Mouse (Mus musculus): ENCODE results near the gene Zc3h7b. TPM values are rescaled to one million over a fixed set of nuclear protein-coding genes. Genes with fewer than 3 reads are reported as not detected.

Zc3h7b gene
- total and polyA plus RNA-seq, 3 experiments: 18.2 to 108 (median 41.5) TPM

DNA sequence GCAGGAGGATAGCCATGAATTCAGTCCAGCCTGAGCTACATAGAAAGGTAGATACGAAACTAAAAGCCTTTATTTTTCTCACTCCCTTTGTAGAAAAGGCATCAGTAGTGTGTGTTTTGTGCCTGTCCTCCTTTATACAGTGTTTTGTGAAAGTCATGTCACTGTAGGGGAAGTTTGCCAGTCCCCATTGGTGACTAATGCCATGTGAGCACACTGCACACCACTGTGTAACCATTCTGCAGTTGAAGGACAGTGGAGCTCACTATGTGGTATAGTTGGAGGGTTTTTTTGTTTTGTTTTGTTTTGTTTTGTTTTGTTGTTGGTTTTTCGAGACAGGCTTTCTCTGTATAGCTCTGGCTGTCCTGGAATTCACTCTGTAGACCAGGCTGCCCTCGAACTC, 73.5 kb downstream of the Zc3h7b start:
- Histone ChIP-seq H3K27me3 (ENCODE audit: control insufficient read depth in 1 of 2, insufficient read depth in 2 of 2, low read length in 2 of 2) (no peaks in the 10 kb centered on the region), H3K4me1 (ENCODE audit: control insufficient read depth in 1 of 2, insufficient read depth in 2 of 2, low read length in 2 of 2) (peaks cover 11 to 18% of the 10 kb centered on the region in 2 experiments), H3K9ac (ENCODE audit: control insufficient read depth, low read depth, low read length, poor library complexity, severe bottlenecking) (no peak overlapping the region), H3K4me3 (ENCODE audit: control insufficient read depth in 1 of 2, insufficient read depth in 1 of 2, low read depth in 2 of 2, low read length in 2 of 2) (no peak overlapping the region), H3K9me3 (replicated peaks; ENCODE audit: insufficient read depth, low read length) (no peaks in the 10 kb centered on the region), H3K79me2 (ENCODE audit: control insufficient read depth, insufficient read depth, low read length, poor library complexity) (no peaks in the 10 kb centered on the region), H3K36me3 (ENCODE audit: control insufficient read depth in 1 of 2, insufficient read depth in 2 of 2, low read length in 2 of 2) (peaks cover 0 to 16% of the 10 kb centered on the region in 2 experiments; a peak in 2 of 4 replicates), H3K27ac (ENCODE audit: control insufficient read depth, low read depth, low read length) (no peak overlapping the region)
- DNase-seq (ENCODE audit: low read depth, low spot score): no peak
- TF ChIP-seq UBTF (IDR thresholded peaks at IDR 0.05; ENCODE audit: borderline replicate concordance, insufficient read depth, low read depth, low read length) (no peak), MYB (IDR thresholded peaks at IDR 0.05; ENCODE audit: low read depth, low read length) (no peak), SMC3 (IDR thresholded peaks at IDR 0.05; ENCODE audit: low read depth, low read length) (no peak), POLR2A (IDR thresholded peaks at IDR 0.05; ENCODE audit: control insufficient read depth in 1 of 2, insufficient read depth in 1 of 2, low read depth in 1 of 2, low read length in 2 of 2, poor library complexity in 1 of 2) (no peak), CHD1 (IDR thresholded peaks at IDR 0.05; ENCODE audit: low read depth, low read length) (no peak), NELFE (IDR thresholded peaks at IDR 0.05; ENCODE audit: low read depth, low read length) (no peak), JUND (IDR thresholded peaks at IDR 0.05; ENCODE audit: low read depth, low read length) (no peak), TCF12 (IDR thresholded peaks at IDR 0.05; ENCODE audit: low read depth, low read length) (no peak), GATA1 (IDR thresholded peaks at IDR 0.05; ENCODE audit: low read depth, low read length) (no peak), MAX (IDR thresholded peaks at IDR 0.05; ENCODE audit: low read length) (no peak)

- no peak for DNase-seq (ENCODE audit: low read depth, low spot score)
- Histone ChIP-seq H3K4me1 (ENCODE audit: control insufficient read depth in 1 of 2, insufficient read depth in 2 of 2, low read length in 2 of 2) (no peaks in the 10 kb centered on the region), H3K79me2 (ENCODE audit: control insufficient read depth, insufficient read depth, low read length, poor library complexity) (no peaks in the 10 kb centered on the region), H3K36me3 (ENCODE audit: control insufficient read depth in 1 of 2, insufficient read depth in 2 of 2, low read length in 2 of 2) (no peaks in the 10 kb centered on the region), H3K9me3 (replicated peaks; ENCODE audit: insufficient read depth, low read length) (no peaks in the 10 kb centered on the region), H3K27ac (ENCODE audit: control insufficient read depth, low read depth, low read length) (no peak overlapping the region), H3K4me3 (ENCODE audit: control insufficient read depth in 1 of 2, insufficient read depth in 1 of 2, low read depth in 2 of 2, low read length in 2 of 2) (no peak overlapping the region), H3K27me3 (ENCODE audit: control insufficient read depth in 1 of 2, insufficient read depth in 2 of 2, low read length in 2 of 2) (no peaks in the 10 kb centered on the region), H3K9ac (ENCODE audit: control insufficient read depth, low read depth, low read length, poor library complexity, severe bottlenecking) (no peak overlapping the region)
- TF ChIP-seq USF2 (IDR thresholded peaks at IDR 0.05; ENCODE audit: borderline replicate concordance in 1 of 2, insufficient read depth in 1 of 2, low read depth in 1 of 2, low read length in 2 of 2) (no peak), SIN3A (IDR thresholded peaks at IDR 0.05; ENCODE audit: low read length) (no peak), E2F4 (IDR thresholded peaks at IDR 0.05; ENCODE audit: borderline replicate concordance, low read depth, low read length) (no peak), MXI1 (IDR thresholded peaks at IDR 0.05; ENCODE audit: low read depth, low read length) (no peak), MYC (IDR thresholded peaks at IDR 0.05; ENCODE audit: low read depth, low read length) (no peak), ZNF384 (IDR thresholded peaks at IDR 0.05; ENCODE audit: low read depth, low read length) (no peak), TAL1 (IDR thresholded peaks at IDR 0.05; ENCODE audit: low read length) (no peak), MEF2A (IDR thresholded peaks at IDR 0.05; ENCODE audit: extremely low read depth, insufficient replicate concordance, low read depth, low read length, poor library complexity, severe bottlenecking) (no peak), MYB (IDR thresholded peaks at IDR 0.05; ENCODE audit: low read depth, low read length) (no peak), POLR2AphosphoS5 (IDR thresholded peaks at IDR 0.05; ENCODE audit: borderline replicate concordance, low read depth, low read length) (no peak), RCOR1 (IDR thresholded peaks at IDR 0.05; ENCODE audit: low read depth, low read length) (no peak), UBTF (IDR thresholded peaks at IDR 0.05; ENCODE audit: borderline replicate concordance, insufficient read depth, low read depth, low read length) (no peak), CHD1 (IDR thresholded peaks at IDR 0.05; ENCODE audit: low read depth, low read length) (no peak), TBP (IDR thresholded peaks at IDR 0.05; ENCODE audit: low read depth, low read length) (no peak), CTCF (IDR thresholded peaks at IDR 0.05 in 2 of 3, conservative IDR thresholded peaks at IDR 0.05 in 1 of 3; ENCODE audit: control insufficient read depth in 1 of 3, insufficient read depth in 1 of 3, low read depth in 2 of 3, low read length in 3 of 3, poor library complexity in 1 of 3, severe bottlenecking in 1 of 3) (no peak), ZC3H11A (IDR thresholded peaks at IDR 0.05; ENCODE audit: low read depth, low read length) (no peak), GATA1 (IDR thresholded peaks at IDR 0.05; ENCODE audit: low read depth, low read length) (no peak), KAT2A (conservative IDR thresholded peaks at IDR 0.05; ENCODE audit: low read depth, low read length) (no peak)
These were observed 77.8 kb downstream of the Zc3h7b start for GRCm38 (mm10) chr15:81822631-81823030.
